Mouse (Mus musculus): ENCODE measurements at regions not wholly inside any gene's neighbourhood (a gene's known extent, or its start where the extent isn't known, plus 50 kb on each side); places are given as distances from the start of the nearest gene placed in this dataset.
"Not testable (repeated sequence)": the region's sequence is repeated elsewhere in the genome, so short reads cannot be mapped to it uniquely, and the experiment has no call there.

DNA sequence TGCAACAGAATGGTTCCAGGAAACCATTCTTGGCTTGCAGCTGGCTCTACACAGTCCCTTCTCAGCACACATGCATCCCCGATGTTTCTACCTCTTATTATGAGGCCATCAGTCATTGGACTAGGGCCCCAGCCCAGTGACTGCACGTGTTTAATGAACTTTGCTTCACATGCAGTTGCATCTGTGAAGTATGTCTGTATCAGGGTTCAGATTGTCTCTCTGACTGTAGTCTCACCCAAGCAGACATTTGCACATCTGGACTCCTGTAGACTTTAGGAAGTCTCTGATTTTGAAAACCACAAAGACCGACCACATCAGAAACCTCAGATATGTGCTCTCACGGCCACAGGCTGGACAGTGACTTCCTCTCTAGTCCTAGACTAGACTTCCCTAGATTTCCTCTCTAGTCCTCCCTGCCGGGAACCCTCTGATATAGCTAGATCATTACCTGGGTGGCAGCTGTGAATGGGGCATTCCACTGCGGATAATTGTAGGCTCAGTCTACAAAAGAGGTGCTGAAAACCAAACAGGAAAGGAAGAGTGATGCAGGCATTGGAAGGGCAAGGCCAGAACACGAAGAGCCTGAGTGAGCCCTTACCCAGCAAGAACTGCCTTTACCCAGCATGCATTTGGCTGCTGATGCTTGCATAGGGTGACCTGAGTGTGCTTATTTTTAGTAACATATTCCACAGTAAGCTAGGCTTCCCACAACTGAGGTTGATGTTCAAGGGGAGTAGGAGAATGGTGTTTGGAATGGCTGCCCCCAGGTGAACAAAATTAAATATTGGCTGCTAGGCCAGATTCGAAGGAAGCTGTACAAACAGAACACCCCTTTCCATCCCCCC lies 123.5 kb downstream of the Pmp22 start:
- no peaks in the 10 kb centered on the region for H3K36me3 ChIP-seq (ENCODE audit: control insufficient read depth, insufficient read depth, low read length)
- H3K27ac ChIP-seq (ENCODE audit: insufficient read depth, low read length) = no peak overlapping the region
- WGBS = 22% methylated on average over 8 of the region's 8 CpGs
- H3K27me3 ChIP-seq (ENCODE audit: control insufficient read depth, insufficient read depth, low read length) = no peaks in the 10 kb centered on the region
- DNase-seq (ENCODE audit: low read depth in 1 of 2, low spot score in 2 of 2) = no peak
- H3K4me1 ChIP-seq (ENCODE audit: control insufficient read depth, insufficient read depth, insufficient read length) = no peaks in the 10 kb centered on the region
- H3K4me3 ChIP-seq (ENCODE audit: extremely low read depth, insufficient read depth, insufficient read length) = no peak overlapping the region
- TF ChIP-seq CTCF (IDR thresholded peaks at IDR 0.05; ENCODE audit: extremely low read depth, insufficient read depth, insufficient read length, insufficient replicate concordance) = no peak
- TF ChIP-seq POLR2A (IDR thresholded peaks at IDR 0.05; ENCODE audit: low read depth, low read length) = no peak

DNA sequence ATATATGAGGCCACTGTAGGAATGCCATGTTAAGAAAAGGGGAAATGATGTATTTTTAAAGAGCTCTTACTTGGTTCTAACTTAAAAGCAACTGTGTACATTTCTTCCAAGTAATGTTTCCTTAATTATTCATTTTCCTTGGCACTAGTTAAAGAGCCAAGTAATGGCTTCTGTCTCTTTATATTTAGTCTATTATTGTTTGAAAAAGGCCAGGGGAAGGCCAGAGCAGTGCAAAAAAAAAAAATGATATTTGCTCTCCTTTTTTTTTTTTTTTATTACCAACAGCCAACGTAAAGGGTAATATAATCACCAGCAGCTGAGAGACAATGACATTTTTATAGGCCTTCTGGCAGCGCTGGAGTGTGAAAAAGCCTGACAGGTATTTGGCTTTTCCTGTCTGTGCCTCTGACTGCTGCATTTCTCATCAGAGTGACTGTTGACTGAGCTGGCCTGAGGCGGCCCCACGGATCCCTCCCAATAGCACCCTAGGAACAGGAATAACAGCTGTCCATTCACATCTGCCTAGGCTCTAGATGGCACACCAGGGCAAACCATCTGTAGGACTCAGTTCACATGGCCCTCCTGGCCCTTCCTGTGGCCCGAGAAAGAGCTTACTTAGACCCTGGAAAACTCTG lies 124.3 kb downstream of the Pmp22 start:
- TF ChIP-seq CTCF (IDR thresholded peaks at IDR 0.05; ENCODE audit: extremely low read depth, insufficient read depth, insufficient read length, insufficient replicate concordance) (no peak), POLR2A (IDR thresholded peaks at IDR 0.05; ENCODE audit: low read depth, low read length) (no peak)
- 30% methylated on average over 5 of the region's 5 CpGs for WGBS
- no peak overlapping the region for H3K27ac ChIP-seq (ENCODE audit: insufficient read depth, low read length)
- no peaks in the 10 kb centered on the region for H3K36me3 ChIP-seq (ENCODE audit: control insufficient read depth, insufficient read depth, low read length)
- H3K4me3 ChIP-seq (ENCODE audit: extremely low read depth, insufficient read depth, insufficient read length) = no peak overlapping the region
- DNase-seq (ENCODE audit: low read depth in 1 of 2, low spot score in 2 of 2) = no peak
- H3K4me1 ChIP-seq (ENCODE audit: control insufficient read depth, insufficient read depth, insufficient read length) = no peaks in the 10 kb centered on the region
- no peaks in the 10 kb centered on the region for H3K27me3 ChIP-seq (ENCODE audit: control insufficient read depth, insufficient read depth, low read length)

- no peak for DNase-seq (ENCODE audit: low read depth in 1 of 2, low spot score in 2 of 2)
- Histone ChIP-seq H3K27me3 (ENCODE audit: control insufficient read depth, insufficient read depth, low read length) (no peaks in the 10 kb centered on the region), H3K36me3 (ENCODE audit: control insufficient read depth, insufficient read depth, low read length) (no peaks in the 10 kb centered on the region), H3K4me1 (ENCODE audit: control insufficient read depth, insufficient read depth, insufficient read length) (no peaks in the 10 kb centered on the region), H3K27ac (ENCODE audit: insufficient read depth, low read length) (no peak overlapping the region), H3K4me3 (ENCODE audit: extremely low read depth, insufficient read depth, insufficient read length) (no peak overlapping the region)
- no peak for TF ChIP-seq POLR2A (IDR thresholded peaks at IDR 0.05; ENCODE audit: low read depth, low read length)
- TF ChIP-seq CTCF (IDR thresholded peaks at IDR 0.05; ENCODE audit: extremely low read depth, insufficient read depth, insufficient read length, insufficient replicate concordance) = peak; percentile 10; the same call in 1 of the 2 replicates
- WGBS = 25% methylated on average over 9 of the region's 9 CpGs
These were observed 135.8 kb downstream of the Pmp22 start for GRCm38 (mm10) chr11:63264432-63265061.

DNA sequence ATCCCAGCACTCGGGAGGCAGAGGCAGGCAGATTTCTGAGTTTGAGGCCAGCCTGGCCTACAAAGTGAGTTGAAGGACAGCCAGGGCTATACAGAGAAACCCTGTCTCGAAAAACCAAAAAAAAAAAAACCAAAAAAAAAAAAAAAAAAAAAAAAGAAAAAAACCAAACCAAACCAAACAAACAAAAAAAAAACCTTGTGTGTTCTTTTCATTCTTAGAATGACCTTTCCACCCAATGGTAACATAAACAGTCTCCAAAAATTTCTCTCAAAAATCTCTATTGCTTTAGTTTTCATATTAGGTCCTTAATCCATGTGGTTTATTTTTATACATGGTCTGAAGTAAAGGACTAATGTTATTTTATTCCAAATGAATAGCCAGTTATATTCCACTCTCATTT lies 137.5 kb downstream of the Pmp22 start:
- H3K4me3 ChIP-seq (ENCODE audit: extremely low read depth, insufficient read depth, insufficient read length); H3K4me1 ChIP-seq (ENCODE audit: control insufficient read depth, insufficient read depth, insufficient read length); H3K36me3 ChIP-seq (ENCODE audit: control insufficient read depth, insufficient read depth, low read length); H3K27ac ChIP-seq (ENCODE audit: insufficient read depth, low read length); DNase-seq (ENCODE audit: low read depth in 1 of 2, low spot score in 2 of 2); H3K27me3 ChIP-seq (ENCODE audit: control insufficient read depth, insufficient read depth, low read length): not testable (repeated sequence)
- 73% methylated on average over 2 of the region's 2 CpGs for WGBS

- DNase-seq (ENCODE audit: low read depth in 1 of 2, low spot score in 2 of 2) = no peak
- Histone ChIP-seq H3K27ac (ENCODE audit: insufficient read depth, low read length) (no peak overlapping the region), H3K4me1 (ENCODE audit: control insufficient read depth, insufficient read depth, insufficient read length) (no peaks in the 10 kb centered on the region), H3K4me3 (ENCODE audit: extremely low read depth, insufficient read depth, insufficient read length) (no peak overlapping the region), H3K27me3 (ENCODE audit: control insufficient read depth, insufficient read depth, low read length) (no peaks in the 10 kb centered on the region), H3K36me3 (ENCODE audit: control insufficient read depth, insufficient read depth, low read length) (no peaks in the 10 kb centered on the region)
- TF ChIP-seq CTCF (IDR thresholded peaks at IDR 0.05; ENCODE audit: extremely low read depth, insufficient read depth, insufficient read length, insufficient replicate concordance) = no peak
- no peak for TF ChIP-seq POLR2A (IDR thresholded peaks at IDR 0.05; ENCODE audit: low read depth, low read length)
- WGBS = 84% methylated on average over 5 of the region's 5 CpGs
These were observed 147.9 kb downstream of the Pmp22 start for GRCm38 (mm10) chr11:63276641-63277040.

DNA sequence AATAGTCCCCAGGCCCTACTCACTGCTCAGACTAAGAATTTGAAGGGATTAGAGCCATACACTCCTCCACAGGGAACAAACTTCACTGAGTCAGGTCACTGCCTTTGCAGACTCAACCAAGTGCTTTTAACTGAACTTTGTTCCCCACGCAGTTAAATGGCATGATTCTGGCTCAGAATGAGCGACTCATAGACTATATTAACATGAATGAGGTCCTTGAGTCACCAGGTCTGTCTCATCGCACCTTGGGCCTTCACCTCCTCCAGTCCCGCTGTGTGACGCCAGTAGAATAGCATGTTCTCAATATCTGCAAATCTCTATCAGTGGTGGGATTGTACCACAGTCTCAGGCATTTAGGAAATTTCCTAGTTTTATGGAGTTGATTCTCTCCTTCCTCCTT lies 153.1 kb downstream of the Pmp22 start:
- H3K4me3 ChIP-seq (ENCODE audit: extremely low read depth, insufficient read depth, insufficient read length) = no peak overlapping the region
- 89% methylated on average over 5 of the region's 5 CpGs for WGBS
- TF ChIP-seq CTCF (IDR thresholded peaks at IDR 0.05; ENCODE audit: extremely low read depth, insufficient read depth, insufficient read length, insufficient replicate concordance) (no peak), POLR2A (IDR thresholded peaks at IDR 0.05; ENCODE audit: low read depth, low read length) (no peak)
- H3K27me3 ChIP-seq (ENCODE audit: control insufficient read depth, insufficient read depth, low read length) = no peaks in the 10 kb centered on the region
- no peaks in the 10 kb centered on the region for H3K36me3 ChIP-seq (ENCODE audit: control insufficient read depth, insufficient read depth, low read length)
- no peak overlapping the region for H3K27ac ChIP-seq (ENCODE audit: insufficient read depth, low read length)
- DNase-seq (ENCODE audit: low read depth in 1 of 2, low spot score in 2 of 2) = no peak
- H3K4me1 ChIP-seq (ENCODE audit: control insufficient read depth, insufficient read depth, insufficient read length) = no peaks in the 10 kb centered on the region

- H3K27ac ChIP-seq (ENCODE audit: insufficient read depth, low read length) = no peak overlapping the region
- no peaks in the 10 kb centered on the region for H3K27me3 ChIP-seq (ENCODE audit: control insufficient read depth, insufficient read depth, low read length)
- no peaks in the 10 kb centered on the region for H3K36me3 ChIP-seq (ENCODE audit: control insufficient read depth, insufficient read depth, low read length)
- WGBS = 82% methylated on average over 10 of the region's 10 CpGs
- no peak for DNase-seq (ENCODE audit: low read depth in 1 of 2, low spot score in 2 of 2)
- no peak overlapping the region for H3K4me3 ChIP-seq (ENCODE audit: extremely low read depth, insufficient read depth, insufficient read length)
- no peaks in the 10 kb centered on the region for H3K4me1 ChIP-seq (ENCODE audit: control insufficient read depth, insufficient read depth, insufficient read length)
- TF ChIP-seq CTCF (IDR thresholded peaks at IDR 0.05; ENCODE audit: extremely low read depth, insufficient read depth, insufficient read length, insufficient replicate concordance) (no peak), POLR2A (IDR thresholded peaks at IDR 0.05; ENCODE audit: low read depth, low read length) (no peak)
These were observed 153.8 kb downstream of the Pmp22 start for GRCm38 (mm10) chr11:63282541-63282940.

Data from spleen, adult 2 months (tissue).